Mouse (Mus musculus) adrenal gland, postnatal 10 days (tissue): ENCODE results near the gene Rhoq. TPM values are rescaled to one million over a fixed set of nuclear protein-coding genes. Genes with fewer than 3 reads are reported as not detected.

Experiments
- DNase-seq: peaks from one replicate; pipeline ENCODE4 v3.0.0; 2021; ENCODE audit warnings: mixed read lengths
- total RNA-seq, 2 experiments: library from RNA; stranded (reverse); gene quantifications; 2 replicates each; pipeline ENCODE4 v1.2.3; 2021

Gene Rhoq
- total RNA-seq, 2 experiments from 2014 or later, result 92.3 to 100 TPM

- no peak for DNase-seq
Measured at GRCm38 (mm10) chr17:86991306-86991705, 28.4 kb downstream of the Rhoq start.

- DNase-seq, result no peak
Measured at GRCm38 (mm10) chr17:86997323-86997722, 34.4 kb downstream of the Rhoq start.

DNA sequence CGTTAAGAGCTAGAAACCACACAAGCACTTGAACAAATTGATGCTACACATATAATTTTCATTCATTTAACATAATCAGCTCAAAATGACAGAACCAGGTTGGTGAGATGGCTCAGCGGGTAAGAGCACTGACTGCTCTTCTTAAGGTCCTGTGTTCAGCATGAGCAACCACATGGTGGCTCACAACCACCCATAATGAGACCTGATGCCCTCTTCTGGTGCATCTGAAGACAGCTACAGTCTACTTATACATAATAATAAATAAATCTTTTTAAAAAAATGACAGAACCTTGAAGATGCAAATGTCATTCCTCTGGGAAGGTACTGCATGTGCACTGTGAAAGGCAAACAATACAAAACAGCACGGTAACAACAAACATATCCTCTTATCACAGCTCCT is 46.1 kb downstream of the Rhoq start:
- DNase-seq, result no peak

- DNase-seq, result peak; percentile 25
Measured at GRCm38 (mm10) chr17:87011301-87012019, 48.6 kb downstream of the Rhoq start.

DNA sequence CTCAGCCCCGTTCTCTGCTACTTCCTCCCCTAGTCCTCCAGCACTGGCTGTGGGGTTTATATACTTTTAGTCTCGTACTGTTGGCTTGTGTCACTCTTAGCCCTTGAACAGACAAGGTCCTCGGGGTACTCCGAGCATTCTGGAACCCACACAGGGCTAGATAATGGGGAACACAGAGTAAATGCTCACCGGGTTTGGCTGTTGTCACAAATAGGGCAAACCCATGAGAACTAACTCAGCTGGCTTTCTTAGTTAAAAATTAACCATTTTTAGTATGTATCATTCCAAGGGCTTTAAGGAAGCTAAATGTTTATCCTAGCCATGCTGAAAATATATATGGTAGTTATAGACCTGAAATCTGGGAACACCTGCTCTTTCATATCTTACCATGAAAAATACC is 56.8 kb downstream of the Rhoq start:
- no peak for DNase-seq

DNA sequence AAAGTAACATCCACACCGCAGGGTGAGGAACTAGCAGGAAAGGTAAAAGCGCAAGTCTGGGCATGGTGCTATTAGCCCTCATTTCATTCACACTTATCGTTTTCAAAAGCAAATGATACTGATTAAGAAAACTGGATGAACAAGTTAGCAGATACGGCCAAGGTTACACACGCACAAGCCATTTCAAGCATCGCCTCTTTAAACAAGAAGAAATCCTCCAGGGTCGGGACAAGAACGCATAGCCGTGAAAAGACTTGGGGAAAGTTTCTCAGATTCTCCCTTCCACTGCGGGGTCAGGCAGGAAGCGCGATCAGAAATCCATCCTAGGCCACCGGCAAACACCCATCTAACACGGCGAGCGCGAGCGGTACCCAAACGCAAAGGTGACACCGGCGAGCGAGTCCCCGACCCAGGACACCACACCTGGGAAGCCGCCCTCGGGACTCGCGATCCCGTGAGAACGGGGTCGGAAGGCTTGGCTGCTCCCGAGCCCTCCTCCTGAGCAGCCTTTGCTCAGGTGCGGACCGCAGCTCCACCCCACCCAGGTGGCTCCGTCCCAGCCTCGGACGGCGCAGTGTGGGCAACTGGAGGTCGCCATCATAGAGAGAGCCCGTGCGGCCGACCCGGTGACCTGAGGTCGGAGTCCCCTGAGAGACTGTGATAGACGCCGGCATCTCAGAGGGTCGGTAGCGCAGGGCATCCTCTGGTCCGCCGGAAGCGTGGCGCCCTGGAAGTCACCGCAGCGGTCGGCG is 61.8 kb downstream of the Rhoq start:
- DNase-seq, result no peak

- peak; percentile 98 for DNase-seq
Measured at GRCm38 (mm10) chr17:87025269-87025949, 62.5 kb downstream of the Rhoq start, which contains the start of the genes Pigf and Cript. Pigf (minus strand) TSS chr17:87025406. Cript (plus strand) TSS chr17:87025550.

DNA sequence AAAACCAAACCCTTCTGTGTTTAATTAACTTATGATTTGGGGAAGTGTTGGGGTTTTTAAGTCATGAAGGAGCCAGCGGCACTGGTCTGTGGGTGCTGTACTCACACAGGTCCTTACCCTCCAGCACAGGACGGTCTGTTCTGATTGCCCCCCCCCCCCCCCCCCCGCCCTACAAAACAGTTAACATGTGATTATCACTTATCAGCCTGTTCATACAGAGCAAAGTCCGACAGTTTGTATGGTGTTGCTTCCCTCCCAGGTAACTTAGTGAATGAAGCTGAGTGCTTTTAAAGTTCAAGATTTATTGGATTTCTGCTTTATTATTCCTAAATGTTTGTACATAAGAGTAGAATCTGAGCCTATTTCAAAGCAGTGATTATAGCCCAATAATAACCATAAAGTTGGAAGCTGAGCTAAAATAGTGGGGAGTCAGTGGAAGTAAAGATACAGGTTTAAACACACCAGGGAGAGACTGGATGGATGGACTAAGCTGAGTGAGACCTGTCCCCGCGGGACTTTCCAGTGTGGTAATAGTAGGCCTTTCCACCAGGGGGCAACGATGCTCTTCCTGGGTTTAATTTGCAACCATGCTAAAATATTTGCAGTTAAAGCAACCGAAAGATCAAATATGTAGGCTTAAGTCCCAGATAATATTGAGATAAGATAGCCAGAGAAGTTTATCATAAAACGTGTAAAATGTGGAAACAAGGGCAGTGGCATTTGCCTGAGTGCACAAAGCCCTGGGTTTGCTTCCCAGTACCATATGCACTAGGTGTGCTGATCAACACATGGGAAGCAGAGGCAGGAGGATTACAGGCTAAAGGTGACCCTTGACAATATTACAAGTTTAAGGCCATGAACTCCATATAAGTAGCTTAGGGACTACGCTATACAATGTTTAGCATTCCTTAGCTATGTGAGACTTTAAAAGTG is 73.5 kb downstream of the Rhoq start:
- DNase-seq, result peak; percentile 51

DNA sequence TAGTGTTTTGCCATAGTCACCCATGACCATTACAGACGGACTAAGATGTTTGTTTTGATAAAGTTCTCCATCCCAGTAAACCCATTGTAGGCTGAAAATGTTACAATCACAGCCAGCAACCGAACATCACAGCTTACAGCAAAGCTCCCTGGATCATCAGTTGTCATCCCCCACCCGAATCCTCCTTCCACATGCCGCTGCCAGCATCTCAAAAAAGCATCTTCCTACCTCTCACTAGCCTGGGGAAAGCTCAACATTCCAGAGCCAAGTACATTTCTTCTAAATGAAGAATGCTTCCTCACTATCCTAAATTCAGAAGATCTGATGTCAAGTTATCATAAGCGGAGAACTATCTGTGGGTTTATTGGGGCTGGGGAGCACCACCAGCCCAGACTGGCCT is 75.6 kb downstream of the Rhoq start:
- no peak for DNase-seq

DNA sequence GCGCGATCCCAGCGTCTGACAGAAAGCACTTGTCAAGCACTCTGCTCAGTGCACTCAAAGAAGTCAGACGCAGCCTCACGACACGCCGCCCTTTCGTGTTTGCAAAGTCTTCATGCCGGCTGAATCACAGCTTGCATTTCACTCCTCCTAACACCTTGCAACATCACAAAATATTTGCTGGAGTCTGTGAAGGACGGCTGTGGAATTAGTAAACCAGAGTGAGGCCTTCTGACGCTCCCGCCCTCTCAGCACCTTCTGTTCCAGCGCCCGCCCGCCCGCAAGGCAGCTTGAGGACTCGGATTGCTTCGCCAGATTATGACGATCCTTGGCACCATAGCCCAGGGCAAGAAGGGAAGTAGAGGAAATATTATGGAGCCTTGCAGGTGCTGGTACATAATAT is 78.9 kb downstream of the Rhoq start:
- DNase-seq, result peak; percentile 40

- DNase-seq, result peak; percentile 93
Measured at GRCm38 (mm10) chr17:87044364-87044763, 81.5 kb downstream of the Rhoq start.

DNA sequence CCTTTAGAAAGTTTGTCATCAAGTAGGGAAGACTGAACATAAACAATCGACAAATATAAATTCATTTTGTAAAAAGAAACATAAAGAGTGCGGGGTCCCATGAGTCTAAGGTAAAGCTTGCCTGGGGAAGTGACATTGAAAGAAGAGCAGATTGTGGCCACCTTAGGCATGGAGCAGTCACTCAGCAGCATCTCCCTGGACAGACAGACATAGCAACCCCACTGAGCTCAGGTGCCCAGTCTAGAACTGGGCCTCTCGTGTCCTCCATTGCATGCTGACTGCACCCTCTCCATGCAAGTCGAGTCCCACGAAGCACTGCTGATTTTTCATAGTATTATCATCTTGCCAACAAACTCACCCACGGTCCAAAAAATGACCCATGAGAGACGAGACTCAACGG is 81.9 kb downstream of the Rhoq start:
- no peak for DNase-seq

Other genes with a start within 250 kb of the Rhoq start
- 100 to 1,000 TPM; 178 to 213 TPM for gene Epas1, start 209.4 kb upstream of the Rhoq start, total RNA-seq
- gene Tmem247, start 45.7 kb upstream of the Rhoq start, total RNA-seq, result not detected
- gene Atp6v1e2, start 15.2 kb upstream of the Rhoq start, total RNA-seq, result not detected
- gene Pigf, start 62.3 kb downstream of the Rhoq start, total RNA-seq, result 10 to 100 TPM in 1 of 2 experiments, 1 to 10 TPM in 1; 8.3 to 11.0 TPM
- gene Cript, start 62.5 kb downstream of the Rhoq start, total RNA-seq, result 10 to 100 TPM; 49.9 to 52.7 TPM
- gene Socs5, start 144.6 kb downstream of the Rhoq start, total RNA-seq, result 10 to 100 TPM; 40.3 to 48.3 TPM